Mouse (Mus musculus) liver, embryonic 14.5 days (tissue): ENCODE measurements at regions not wholly inside any gene's neighbourhood (a gene's known extent, or its start where the extent isn't known, plus 50 kb on each side); places are given as distances from the start of the nearest gene placed in this dataset.

Experiments used
- ATAC-seq: fragments of 200-750 bp; cut with Nextera tagmentation; 2 replicates; pipeline ENCODE4 v1.8.0; 2017; ENCODE audit warnings: moderate number of reproducible peaks, mild to moderate bottlenecking, moderate library complexity; ENCODE audit not compliant: insufficient read depth
- DNase-seq, 3 experiments: peaks; one replicate each; pipeline ENCODE4 v3.0.0-alpha.2; 2012 to 2013; ENCODE audit warnings: low read depth in 3 of 3, low spot score in 3 of 3
- H3K27ac ChIP-seq: fragments of 300-500 bp; sonication (generic); 2 replicates; pipeline ENCODE4 v1.5.1; 2014; ENCODE audit warnings: moderate library complexity, mild to moderate bottlenecking, control low read depth, inconsistent platforms
- H3K27me3 ChIP-seq: fragments of 300-500 bp; sonication (generic); 2 replicates; pipeline ENCODE4 v1.6.1; 2014; ENCODE audit warnings: mild to moderate bottlenecking, low read length, moderate library complexity; ENCODE audit not compliant: control insufficient read depth, insufficient read depth
- H3K36me3 ChIP-seq: fragments of 300-500 bp; sonication (generic); replicated peaks from 2 replicates; pipeline ENCODE4 v1.6.1; 2014; ENCODE audit warnings: low read depth; ENCODE audit not compliant: control insufficient read depth, insufficient read depth
- H3K4me1 ChIP-seq, 2 experiments: fragments of 200-500 bp in 1 of 2; fragments of 300-500 bp in 1 of 2; sonication (generic) in 1 of 2; replicated peaks; 2 replicates each; pipeline ENCODE4 v1.6.1; 2012 to 2014; ENCODE audit warnings: antibody characterized with exemption in 1 of 2, inconsistent platforms in 1 of 2, low read length in 1 of 2; ENCODE audit not compliant: control insufficient read depth in 2 of 2, insufficient read depth in 2 of 2
- H3K4me2 ChIP-seq: fragments of 300-500 bp; sonication (generic); 2 replicates; pipeline ENCODE4 v1.6.1; 2014; ENCODE audit warnings: low read depth, mild to moderate bottlenecking, control low read depth, moderate library complexity
- H3K4me3 ChIP-seq, 2 experiments: fragments of 200-500 bp in 1 of 2; fragments of 300-500 bp in 1 of 2; sonication (generic) in 1 of 2; 2 replicates each; pipeline ENCODE4 v1.5.1; 2012 to 2014; ENCODE audit warnings: low read depth in 2 of 2, low read length in 2 of 2, mild to moderate bottlenecking in 2 of 2, control low read depth in 1 of 2, inconsistent platforms in 1 of 2, moderate library complexity in 1 of 2; ENCODE audit not compliant: insufficient read depth in 1 of 2
- H3K9ac ChIP-seq: fragments of 300-500 bp; sonication (generic); replicated peaks from 2 replicates; pipeline ENCODE4 v1.6.1; 2014; ENCODE audit warnings: mild to moderate bottlenecking, control low read depth, moderate library complexity
- H3K9me3 ChIP-seq: fragments of 300-500 bp; sonication (generic); 2 replicates; pipeline ENCODE4 v1.6.1; 2016; ENCODE audit warnings: low read length, mixed read lengths; ENCODE audit not compliant: control insufficient read depth
- CTCF ChIP-seq: IDR thresholded peaks from 2 replicates; pipeline ENCODE4 v1.5.1; 2016; ENCODE audit warnings: antibody characterized with exemption, low read depth, control low read depth
- EP300 ChIP-seq: IDR thresholded peaks from 2 replicates; pipeline ENCODE4 v1.6.1; 2016; ENCODE audit warnings: antibody characterized with exemption, low read depth
- WGBS: fragments of 180-500 bp; shearing (Covaris S2); extraction: QIAGEN DNeasy Blood & Tissue Kit; methylation state at CpG from one replicate; pipeline ENCODE4 v1.1.7; 2014; ENCODE audit not compliant: insufficient replicate concordance; 5-methylcytosine and 5-hydroxymethylcytosine counted together

GRCm38 (mm10) chr10:84067052-84067650 is 344.5 kb downstream of the 1500009L16Rik start:
- no peaks in the 10 kb centered on the region for H3K9me3 ChIP-seq
- H3K4me2 ChIP-seq: no peak overlapping the region
- no peak overlapping the region for H3K27ac ChIP-seq
- ATAC-seq (no peak), DNase-seq (no peak)
- TF ChIP-seq EP300: no peak
- TF ChIP-seq CTCF: no peak
- no peak overlapping the region for H3K4me3 ChIP-seq
- WGBS: 62% methylated on average over 4 of the region's 4 CpGs
- no peaks in the 10 kb centered on the region for H3K4me1 ChIP-seq
- no peaks in the 10 kb centered on the region for H3K36me3 ChIP-seq
- no peak overlapping the region for H3K9ac ChIP-seq
- H3K27me3 ChIP-seq: no peaks in the 10 kb centered on the region

- TF ChIP-seq CTCF (no peak), EP300 (no peak)
- H3K4me1 ChIP-seq: no peaks in the 10 kb centered on the region
- no peak for DNase-seq
- 65% methylated on average over 9 of the region's 9 CpGs for WGBS
- no peak overlapping the region for H3K27ac ChIP-seq
- no peaks in the 10 kb centered on the region for H3K36me3 ChIP-seq
- H3K9ac ChIP-seq: no peak overlapping the region
- ATAC-seq: no peak
- no peaks in the 10 kb centered on the region for H3K27me3 ChIP-seq
- H3K9me3 ChIP-seq: no peaks in the 10 kb centered on the region
- no peak overlapping the region for H3K4me3 ChIP-seq
- no peak overlapping the region for H3K4me2 ChIP-seq
Measured at GRCm38 (mm10) chr10:84069806-84070205, 347.1 kb downstream of the 1500009L16Rik start.

- no peak for ATAC-seq
- TF ChIP-seq EP300 (no peak), CTCF (no peak)
- Histone ChIP-seq H3K9ac (no peak overlapping the region), H3K4me2 (no peak overlapping the region), H3K4me1 (no peaks in the 10 kb centered on the region), H3K36me3 (no peaks in the 10 kb centered on the region), H3K9me3 (no peaks in the 10 kb centered on the region), H3K27me3 (no peaks in the 10 kb centered on the region), H3K4me3 (no peak overlapping the region), H3K27ac (no peak overlapping the region)
- 59% methylated on average over 12 of the region's 12 CpGs for WGBS
- no peak for DNase-seq
Measured at GRCm38 (mm10) chr10:84072866-84073483, 350.3 kb downstream of the 1500009L16Rik start.

DNA sequence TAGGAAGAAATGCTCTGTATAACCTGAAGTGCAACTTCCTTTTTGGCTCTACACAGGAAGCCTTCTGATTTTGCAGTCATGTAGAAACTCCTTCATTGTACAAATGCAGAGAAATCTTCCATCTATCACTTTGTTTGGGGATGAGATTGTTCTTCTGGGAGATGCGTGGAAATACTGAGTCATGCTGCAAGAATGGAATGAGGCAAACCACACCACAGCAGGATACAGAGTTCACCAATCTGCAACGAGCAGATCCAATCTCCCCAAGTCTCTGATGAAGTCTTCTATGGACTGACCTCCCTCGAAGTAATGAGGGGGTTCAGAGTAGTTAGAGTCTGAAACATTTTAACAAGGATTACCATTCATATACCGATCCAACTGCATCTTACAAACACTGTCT is 352.9 kb downstream of the 1500009L16Rik start:
- Histone ChIP-seq H3K4me2 (no peak overlapping the region), H3K9me3 (no peaks in the 10 kb centered on the region), H3K4me3 (no peak overlapping the region), H3K4me1 (no peaks in the 10 kb centered on the region), H3K27ac (no peak overlapping the region), H3K36me3 (no peaks in the 10 kb centered on the region), H3K27me3 (no peaks in the 10 kb centered on the region), H3K9ac (no peak overlapping the region)
- TF ChIP-seq EP300: no peak
- no peak for TF ChIP-seq CTCF
- ATAC-seq: no peak
- DNase-seq: no peak
- WGBS: 36% methylated on average over 4 of the region's 4 CpGs

- ATAC-seq: no peak
- DNase-seq: no peak
- WGBS: 53% methylated on average over 6 of the region's 6 CpGs
- Histone ChIP-seq H3K4me3 (no peak overlapping the region), H3K9ac (no peak overlapping the region), H3K4me1 (no peaks in the 10 kb centered on the region), H3K27ac (no peak overlapping the region), H3K9me3 (no peaks in the 10 kb centered on the region), H3K4me2 (no peak overlapping the region), H3K36me3 (no peaks in the 10 kb centered on the region), H3K27me3 (no peaks in the 10 kb centered on the region)
- TF ChIP-seq EP300: no peak
- TF ChIP-seq CTCF: no peak
Measured at GRCm38 (mm10) chr10:84080236-84080635, 357.6 kb downstream of the 1500009L16Rik start.
